Mouse (Mus musculus) kidney, adult 2 months (tissue): ENCODE measurements around the gene 2510009E07Rik. TPM values are rescaled to one million over a fixed set of nuclear protein-coding genes. Genes with fewer than 3 reads are reported as not detected.

Experiments
- DNase-seq: peaks from one replicate; pipeline ENCODE4 v3.0.0; 2021
- H3K27ac ChIP-seq: fragments of 200-500 bp; 2 replicates; pipeline ENCODE4 v1.5.1; 2012; ENCODE audit warnings: low read depth, low read length, control low read depth, inconsistent platforms; ENCODE audit not compliant: insufficient read depth
- H3K27me3 ChIP-seq: fragments of 200-500 bp; replicated peaks from 2 replicates; pipeline ENCODE4 v1.6.1; 2012; ENCODE audit warnings: mild to moderate bottlenecking, moderate library complexity, low read length, inconsistent platforms; ENCODE audit not compliant: control insufficient read depth, insufficient read depth
- H3K36me3 ChIP-seq: fragments of 200-500 bp; 2 replicates; pipeline ENCODE4 v1.6.1; 2012; ENCODE audit warnings: mild to moderate bottlenecking, moderate library complexity, low read length, inconsistent platforms; ENCODE audit not compliant: control insufficient read depth, insufficient read depth
- H3K4me1 ChIP-seq: fragments of 200-500 bp; 2 replicates; pipeline ENCODE4 v1.6.1; 2011; ENCODE audit warnings: low read length; ENCODE audit not compliant: control insufficient read depth, insufficient read depth
- H3K4me3 ChIP-seq: fragments of 200-500 bp; 2 replicates; pipeline ENCODE4 v1.5.1; 2011; ENCODE audit warnings: mild to moderate bottlenecking, low read depth, low read length, control low read depth; ENCODE audit not compliant: insufficient read depth
- CTCF ChIP-seq: fragments of 200-500 bp; conservative IDR thresholded peaks from 2 replicates; pipeline ENCODE4 v1.5.1; 2011; ENCODE audit warnings: low read depth, mild to moderate bottlenecking, control low read depth, low read length, moderate library complexity, mixed read lengths; ENCODE audit not compliant: insufficient read depth, insufficient read length
- POLR2A ChIP-seq: fragments of 200-500 bp; IDR thresholded peaks from one replicate; pipeline ENCODE4 v1.6.1; 2011; ENCODE audit warnings: low read depth, low read length, control low read depth
- WGBS: fragments of 180-500 bp; shearing (Covaris S2); methylation state at CpG from one replicate; pipeline ENCODE4 v1.1.7; 2018; 5-methylcytosine and 5-hydroxymethylcytosine counted together
- polyA plus RNA-seq: library from polyadenylated mRNA; depleted of rRNA; stranded (reverse); fragments of >200 nt; gene quantifications from 2 replicates; pipeline ENCODE4 v1.2.3, GENCODE M21; 2012

Gene 2510009E07Rik
- polyA plus RNA-seq, 1 experiment: 14.6 TPM

DNA sequence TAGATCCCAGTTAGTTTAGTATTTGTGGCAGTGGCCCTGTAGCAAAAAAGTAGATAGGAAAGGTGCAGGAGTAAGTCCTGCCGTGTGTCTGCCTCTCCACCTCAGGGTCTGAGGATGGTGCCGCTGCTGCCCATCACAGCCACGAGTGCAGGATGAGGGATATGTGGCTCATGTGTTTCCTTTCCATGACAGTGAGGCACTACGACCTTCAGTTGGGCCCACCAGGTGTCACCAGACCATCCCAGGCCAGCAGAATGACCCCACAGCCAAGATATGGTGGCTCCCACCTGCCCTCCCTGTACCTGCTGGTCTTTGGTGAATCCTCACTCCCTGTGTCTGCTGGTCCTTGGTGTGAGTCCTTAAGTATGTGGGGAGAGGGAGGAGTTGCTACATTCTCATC is 43.3 kb downstream of the 2510009E07Rik start:
- Histone ChIP-seq H3K27ac (no peak overlapping the region), H3K4me3 (no peak overlapping the region), H3K36me3 (no peaks in the 10 kb centered on the region), H3K27me3 (no peaks in the 10 kb centered on the region), H3K4me1 (no peaks in the 10 kb centered on the region)
- no peak for DNase-seq
- WGBS: 83% methylated on average over 4 of the region's 4 CpGs
- no peak for TF ChIP-seq POLR2A
- no peak for TF ChIP-seq CTCF

DNA sequence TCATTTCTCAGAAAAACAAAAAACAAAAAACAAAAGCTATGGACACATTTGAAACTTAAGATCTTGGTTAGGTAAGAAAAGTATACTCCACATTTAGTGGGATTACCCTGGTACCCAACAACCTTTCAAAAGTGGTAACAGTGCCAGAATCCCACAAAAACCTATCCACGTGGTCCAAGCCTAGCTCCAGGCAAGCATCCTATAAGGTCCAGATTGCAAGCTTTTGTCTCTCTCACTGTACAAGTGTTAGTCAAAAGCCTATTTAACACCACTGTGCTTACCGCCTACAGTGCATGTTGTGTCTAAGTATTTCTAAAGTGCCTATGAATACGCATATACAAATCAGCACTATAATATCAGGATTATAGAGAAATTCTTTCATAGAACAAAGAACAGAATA is 44.2 kb downstream of the 2510009E07Rik start:
- TF ChIP-seq POLR2A (no peak), CTCF (no peak)
- no peak overlapping the region for H3K4me3 ChIP-seq
- no peaks in the 10 kb centered on the region for H3K27me3 ChIP-seq
- no peak overlapping the region for H3K27ac ChIP-seq
- no peaks in the 10 kb centered on the region for H3K36me3 ChIP-seq
- WGBS: 94% methylated on average over 3 of the region's 3 CpGs
- H3K4me1 ChIP-seq: no peaks in the 10 kb centered on the region
- DNase-seq: no peak

DNA sequence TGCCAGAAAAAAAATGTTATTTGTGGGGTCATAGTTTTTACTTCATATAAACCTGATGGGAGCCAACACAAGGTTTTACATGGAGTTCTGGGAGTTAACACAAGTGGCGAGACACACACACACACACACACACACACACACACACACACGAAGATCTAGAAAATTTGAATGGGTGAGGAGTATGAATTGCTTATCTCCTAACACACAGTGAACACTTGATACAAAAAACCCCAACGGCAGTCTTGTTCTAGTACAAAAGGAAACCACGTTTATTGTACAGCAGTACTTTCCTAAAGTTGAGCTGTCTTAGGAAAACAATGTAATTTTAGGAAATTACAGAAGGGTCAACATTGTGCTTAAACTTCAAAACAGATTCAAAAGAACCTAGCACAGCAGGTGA is 45.7 kb downstream of the 2510009E07Rik start:
- H3K27me3 ChIP-seq: no peaks in the 10 kb centered on the region
- 85% methylated on average over 4 of the region's 4 CpGs for WGBS

DNA sequence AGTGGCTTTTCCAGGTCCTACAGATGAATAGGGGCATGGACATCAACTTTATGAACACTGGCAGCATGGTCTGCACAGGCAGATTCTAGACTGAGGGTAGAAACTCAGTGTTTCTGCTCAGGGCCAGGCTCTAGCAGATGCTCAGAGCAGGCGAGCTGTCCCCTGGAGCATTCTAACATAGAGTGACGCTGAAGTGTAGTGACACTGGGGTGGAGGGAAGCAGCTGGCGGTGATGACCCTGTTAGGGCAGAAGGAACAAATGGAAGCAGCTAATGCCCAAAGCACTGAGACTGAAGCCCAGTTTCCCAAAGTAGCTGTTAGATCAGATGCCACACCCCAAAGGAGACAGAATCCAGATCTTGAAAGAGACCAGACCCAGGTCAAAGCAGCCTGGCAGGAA is 48.0 kb downstream of the 2510009E07Rik start:
- H3K36me3 ChIP-seq: no peaks in the 10 kb centered on the region
- H3K27me3 ChIP-seq: no peaks in the 10 kb centered on the region
- H3K27ac ChIP-seq: no peak overlapping the region
- H3K4me1 ChIP-seq: peaks cover 24% of the 10 kb centered on the region
- H3K4me3 ChIP-seq: no peak overlapping the region
- TF ChIP-seq POLR2A (no peak), CTCF (no peak)
- DNase-seq: no peak
- 95% methylated on average over 3 of the region's 3 CpGs for WGBS

More for the DNA sequence above, 45.7 kb downstream of the 2510009E07Rik start:
- H3K36me3 ChIP-seq: no peaks in the 10 kb centered on the region
- H3K4me1 ChIP-seq: peaks cover 5% of the 10 kb centered on the region
- no peak for TF ChIP-seq CTCF
- no peak for TF ChIP-seq POLR2A
- no peak for DNase-seq
- H3K4me3 ChIP-seq: no peak overlapping the region
- no peak overlapping the region for H3K27ac ChIP-seq

DNA sequence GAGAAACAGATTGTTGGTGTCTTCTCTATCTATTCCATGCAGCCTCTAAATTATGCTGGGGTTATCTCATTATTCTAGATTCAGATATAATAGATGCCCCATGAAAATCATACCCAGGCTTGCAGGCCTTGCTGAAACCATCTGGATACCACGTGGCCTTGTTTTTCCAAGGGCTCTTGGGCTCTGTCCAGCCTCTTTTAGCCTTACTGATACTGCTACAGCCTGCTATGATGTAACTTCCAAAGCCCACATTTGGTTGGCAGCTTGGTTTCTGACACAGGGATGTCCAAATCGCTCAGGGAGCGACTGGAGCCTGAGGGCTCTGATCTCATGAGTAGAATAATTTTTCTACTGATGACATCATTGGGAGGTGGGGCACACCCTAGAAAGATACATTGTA is 48.5 kb downstream of the 2510009E07Rik start:
- peaks cover 28% of the 10 kb centered on the region for H3K4me1 ChIP-seq
- 91% methylated on average over 3 of the region's 3 CpGs for WGBS
- no peak overlapping the region for H3K4me3 ChIP-seq
- no peak overlapping the region for H3K27ac ChIP-seq
- no peaks in the 10 kb centered on the region for H3K27me3 ChIP-seq
- H3K36me3 ChIP-seq: no peaks in the 10 kb centered on the region
- TF ChIP-seq CTCF: no peak
- no peak for DNase-seq

DNA sequence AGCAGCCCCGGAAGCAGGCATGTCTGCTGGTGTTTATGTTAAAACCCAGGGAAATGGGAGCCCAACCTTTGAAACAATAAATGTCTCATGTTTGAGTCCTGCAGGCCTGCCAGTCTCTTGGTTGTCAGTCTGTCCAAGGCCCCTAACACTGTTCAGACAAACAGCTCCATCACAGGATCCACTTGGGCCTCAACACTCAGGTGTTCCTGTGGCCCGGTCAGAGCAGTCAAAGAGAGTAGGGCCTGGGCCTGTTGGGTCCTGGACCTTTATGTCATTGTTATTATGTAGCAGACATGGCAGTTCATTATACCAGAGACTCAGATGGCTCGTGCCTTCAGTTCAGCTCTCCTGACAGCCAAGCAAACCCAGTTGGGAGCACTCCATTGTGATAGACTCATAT is 49.9 kb downstream of the 2510009E07Rik start:
- H3K27ac ChIP-seq: peak overlapping the region; percentile 30
- WGBS: 69% methylated on average over 3 of the region's 3 CpGs
- no peaks in the 10 kb centered on the region for H3K27me3 ChIP-seq
- H3K4me3 ChIP-seq: no peak overlapping the region
- DNase-seq: no peak
- TF ChIP-seq POLR2A (no peak), CTCF (no peak)
- no peaks in the 10 kb centered on the region for H3K36me3 ChIP-seq
- H3K4me1 ChIP-seq: peaks cover 28% of the 10 kb centered on the region

DNA sequence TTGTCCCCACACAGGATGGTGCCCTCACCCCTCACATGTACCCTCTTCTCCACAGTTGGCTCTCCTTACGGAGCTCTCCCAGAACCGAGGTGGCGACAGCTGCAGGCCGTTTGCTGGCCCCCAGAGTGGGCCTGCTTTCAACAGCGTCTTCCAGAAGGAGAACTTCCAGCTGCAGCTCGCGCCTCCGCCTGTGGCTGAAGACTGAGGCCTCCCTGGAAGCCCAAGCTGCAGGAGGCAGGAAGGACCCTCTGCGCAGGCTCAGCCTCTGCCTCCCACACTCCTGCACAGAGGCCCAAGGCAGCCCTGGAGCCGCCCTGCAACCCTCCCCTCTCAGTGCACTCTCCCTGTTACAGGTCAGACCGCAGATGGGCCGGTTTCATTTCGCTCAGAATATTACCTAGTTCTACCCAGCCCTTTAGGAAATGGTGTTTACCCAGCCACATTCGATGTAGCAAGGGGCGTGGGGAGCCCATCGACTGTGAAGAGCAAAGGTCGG is 50.4 kb downstream of the 2510009E07Rik start:
- H3K27me3 ChIP-seq: no peaks in the 10 kb centered on the region
- peaks cover 28% of the 10 kb centered on the region for H3K4me1 ChIP-seq
- peak overlapping the region; percentile 30 for H3K27ac ChIP-seq
- H3K4me3 ChIP-seq: no peak overlapping the region
- no peaks in the 10 kb centered on the region for H3K36me3 ChIP-seq
- WGBS: 27% methylated on average over 17 of the region's 17 CpGs
- peak; percentile 89 for DNase-seq
- TF ChIP-seq CTCF: no peak
- no peak for TF ChIP-seq POLR2A
